In the genomic region with DNA sequence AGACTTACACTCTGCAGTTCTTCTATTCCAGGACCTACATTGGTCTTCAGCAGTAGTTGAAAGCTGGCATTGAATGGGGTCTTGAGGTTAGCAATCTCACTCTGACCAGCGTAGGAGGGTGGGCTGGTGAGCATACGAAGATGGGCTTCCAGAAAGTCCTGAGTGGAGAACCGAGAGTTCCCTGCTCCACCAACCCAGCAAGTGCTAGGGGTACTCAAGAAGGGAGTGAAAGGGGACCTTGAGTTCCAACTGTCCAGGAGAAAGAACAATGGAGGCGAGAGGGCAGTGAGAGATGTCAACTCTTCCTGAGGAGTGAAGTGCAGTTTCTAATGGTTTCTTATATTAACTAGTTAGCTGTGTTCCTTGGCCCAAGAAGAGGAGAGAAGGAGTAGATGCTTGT, we compare ENCODE assay signal across 19 mouse cellular contexts. TPM values are rescaled to one million over a fixed set of nuclear protein-coding genes. Genes with fewer than 3 reads are reported as not detected.
DNase-seq lines count a peak whose midpoint lies in the region; ATAC-seq and TF ChIP-seq lines count a peak whose summit lies in the region.
"Had no signal": no experiment of that assay in that cellular context is flagged by ENCODE, and none has a peak within 500 bp of the region (broad histone marks: within the 10 kb centered on the region; RNA-seq: fewer than 3 reads in every experiment).

No protein-coding gene starts in this region.

- TF ChIP-seq CTCF in heart, postnatal 0 days (IDR thresholded peaks at IDR 0.05; ENCODE audit: low read depth) = no peak
- TF ChIP-seq CTCF in lung, postnatal 0 days (IDR thresholded peaks at IDR 0.05) = no peak
- no peak for TF ChIP-seq CTCF in intestine, postnatal 0 days (IDR thresholded peaks at IDR 0.05; ENCODE audit: low read depth)

- DNase-seq in heart, postnatal 0 days (ENCODE audit: low spot score) = no peak
- no peak for DNase-seq in heart, adult 18-20 months
- DNase-seq in forebrain, embryonic 14.5 days (ENCODE audit: low spot score) = no peak
- DNase-seq in frontal cortex, postnatal 25 days (ENCODE audit: low spot score in 2 of 2) = no peak
- no peak for DNase-seq in lung, postnatal 0 days (ENCODE audit: low spot score)
- DNase-seq: cerebellum, adult 9-10 months; gastrocnemius, postnatal 25 days; liver, embryonic 13.5 days; thymus, postnatal 14 days had no signal

- WGBS in heart, postnatal 0 days = 3% methylated on average over 4 of the region's 4 CpGs
- WGBS in embryonic facial prominence, embryonic 12.5 days = 4% methylated on average over 4 of the region's 4 CpGs
- 14% methylated on average over 4 of the region's 4 CpGs for WGBS in forebrain, embryonic 14.5 days
- WGBS in midbrain, embryonic 13.5 days = 2% methylated on average over 4 of the region's 4 CpGs
- 1% methylated on average over 4 of the region's 4 CpGs for WGBS in lung, postnatal 0 days
- 0% methylated on average over 4 of the region's 4 CpGs for WGBS in intestine, postnatal 0 days

- H3K27me3 ChIP-seq in heart, postnatal 0 days (ENCODE audit: control insufficient read depth, insufficient read depth, low read length) = peaks cover 100% of the 10 kb centered on the region
- H3K27me3 ChIP-seq in embryonic facial prominence, embryonic 12.5 days = peaks cover 98% of the 10 kb centered on the region
- peaks cover 90% of the 10 kb centered on the region for H3K27me3 ChIP-seq in forebrain, embryonic 14.5 days (replicated peaks; ENCODE audit: control insufficient read depth, insufficient read depth, low read length)
- H3K27me3 ChIP-seq in midbrain, embryonic 13.5 days = peaks cover 100% of the 10 kb centered on the region
- peaks cover 100% of the 10 kb centered on the region for H3K27me3 ChIP-seq in lung, postnatal 0 days (replicated peaks; ENCODE audit: insufficient read depth, low read length)
- peaks cover 99% of the 10 kb centered on the region for H3K27me3 ChIP-seq in intestine, postnatal 0 days (replicated peaks; ENCODE audit: control insufficient read depth, insufficient read depth, low read length)

- no peaks in the 10 kb centered on the region for H3K4me1 ChIP-seq in heart, postnatal 0 days (ENCODE audit: control insufficient read depth, insufficient read depth)
- peaks cover 22% of the 10 kb centered on the region; the same call in 1 of the 2 replicates for H3K4me1 ChIP-seq in embryonic facial prominence, embryonic 12.5 days
- no peaks in the 10 kb centered on the region; the same call in 1 of the 2 replicates for H3K4me1 ChIP-seq in forebrain, embryonic 14.5 days (ENCODE audit: control insufficient read depth, insufficient read depth, low read length)
- H3K4me1 ChIP-seq in midbrain, embryonic 13.5 days (replicated peaks) = peaks cover 21% of the 10 kb centered on the region
- H3K4me1 ChIP-seq in lung, postnatal 0 days (ENCODE audit: insufficient read depth, low read depth, low read length) = no peaks in the 10 kb centered on the region
- no peaks in the 10 kb centered on the region for H3K4me1 ChIP-seq in intestine, postnatal 0 days (replicated peaks; ENCODE audit: control insufficient read depth, insufficient read depth, low read length)
- H3K4me1 ChIP-seq: liver, embryonic 13.5 days had no signal

- no peak overlapping the region; the same call in 1 of the 2 replicates for H3K9ac ChIP-seq in heart, postnatal 0 days (replicated peaks; ENCODE audit: low read depth, low read length)
- H3K9ac ChIP-seq in embryonic facial prominence, embryonic 12.5 days = 0 out of 2 replicates have a peak overlapping the region, but pooled peaks have one; percentile 0
- H3K9ac ChIP-seq in forebrain, embryonic 14.5 days (ENCODE audit: low read length) = peak overlapping the region; percentile 60; the same call in 1 of the 2 replicates
- H3K9ac ChIP-seq in midbrain, embryonic 13.5 days (replicated peaks) = peak overlapping the region; percentile 63; the same call in 1 of the 2 replicates
- H3K9ac ChIP-seq in lung, postnatal 0 days (replicated peaks; ENCODE audit: low read depth) = no peak overlapping the region
- H3K9ac ChIP-seq in intestine, postnatal 0 days (ENCODE audit: low read depth, low read length) = no peak overlapping the region
- H3K9ac ChIP-seq: kidney, embryonic 15.5 days; liver, embryonic 13.5 days had no signal

- peak overlapping the region; percentile 12; the same call in 1 of the 2 replicates for H3K4me3 ChIP-seq in heart, postnatal 0 days (ENCODE audit: low read depth, low read length)
- H3K4me3 ChIP-seq in embryonic facial prominence, embryonic 12.5 days = peak overlapping the region; percentile 38
- peak overlapping the region; percentile 37 for H3K4me3 ChIP-seq in forebrain, embryonic 14.5 days (ENCODE audit: low read depth, low read length)
- peak overlapping the region; percentile 39 for H3K4me3 ChIP-seq in midbrain, embryonic 13.5 days (replicated peaks)
- no peak overlapping the region for H3K4me3 ChIP-seq in lung, postnatal 0 days (ENCODE audit: low read depth, low read length)
- no peak overlapping the region for H3K4me3 ChIP-seq in intestine, postnatal 0 days (ENCODE audit: low read depth, low read length)
- H3K4me3 ChIP-seq: liver, embryonic 13.5 days had no signal

- no peaks in the 10 kb centered on the region for H3K36me3 ChIP-seq in heart, postnatal 0 days (replicated peaks; ENCODE audit: control insufficient read depth, insufficient read depth, low read length)
- no peaks in the 10 kb centered on the region for H3K36me3 ChIP-seq in embryonic facial prominence, embryonic 12.5 days
- H3K36me3 ChIP-seq in forebrain, embryonic 14.5 days (ENCODE audit: control insufficient read depth, insufficient read depth, low read length) = no peaks in the 10 kb centered on the region
- no peaks in the 10 kb centered on the region for H3K36me3 ChIP-seq in midbrain, embryonic 13.5 days
- no peaks in the 10 kb centered on the region for H3K36me3 ChIP-seq in lung, postnatal 0 days (ENCODE audit: insufficient read depth, low read length)
- no peaks in the 10 kb centered on the region for H3K36me3 ChIP-seq in intestine, postnatal 0 days (ENCODE audit: control insufficient read depth, insufficient read depth)
- H3K36me3 ChIP-seq: G1E; kidney, embryonic 15.5 days; liver, embryonic 13.5 days had no signal

- H3K4me2 ChIP-seq in heart, postnatal 0 days (ENCODE audit: low read depth, low read length) = no peak overlapping the region
- H3K4me2 ChIP-seq in embryonic facial prominence, embryonic 12.5 days (replicated peaks) = peak overlapping the region; percentile 50
- H3K4me2 ChIP-seq in forebrain, embryonic 14.5 days (ENCODE audit: low read length) = peak overlapping the region; percentile 55
- peak overlapping the region; percentile 53 for H3K4me2 ChIP-seq in midbrain, embryonic 13.5 days (replicated peaks)
- no peak overlapping the region for H3K4me2 ChIP-seq in lung, postnatal 0 days (replicated peaks; ENCODE audit: low read depth, low read length)
- H3K4me2 ChIP-seq in intestine, postnatal 0 days (replicated peaks; ENCODE audit: low read depth) = no peak overlapping the region
- H3K4me2 ChIP-seq: liver, embryonic 13.5 days had no signal

- no peak overlapping the region for H3K27ac ChIP-seq in heart, postnatal 0 days (ENCODE audit: low read depth)
- H3K27ac ChIP-seq in embryonic facial prominence, embryonic 12.5 days = no peak overlapping the region
- H3K27ac ChIP-seq in forebrain, embryonic 14.5 days (ENCODE audit: low read depth, low read length) = peak overlapping the region; percentile 68; the same call in 1 of the 2 replicates
- peak overlapping the region; percentile 88 for H3K27ac ChIP-seq in midbrain, embryonic 13.5 days
- H3K27ac ChIP-seq in lung, postnatal 0 days (ENCODE audit: low read length) = no peak overlapping the region
- H3K27ac ChIP-seq in intestine, postnatal 0 days (ENCODE audit: low read depth, low read length) = no peak overlapping the region
- H3K27ac ChIP-seq: kidney, embryonic 15.5 days; liver, embryonic 13.5 days; stomach, postnatal 0 days had no signal

- no peaks in the 10 kb centered on the region for H3K9me3 ChIP-seq in heart, postnatal 0 days (replicated peaks; ENCODE audit: control insufficient read depth, low read length)
- no peaks in the 10 kb centered on the region for H3K9me3 ChIP-seq in embryonic facial prominence, embryonic 12.5 days
- no peaks in the 10 kb centered on the region for H3K9me3 ChIP-seq in forebrain, embryonic 14.5 days (replicated peaks; ENCODE audit: control insufficient read depth, low read length)
- no peaks in the 10 kb centered on the region for H3K9me3 ChIP-seq in midbrain, embryonic 13.5 days
- no peaks in the 10 kb centered on the region for H3K9me3 ChIP-seq in lung, postnatal 0 days (ENCODE audit: low read length)
- no peaks in the 10 kb centered on the region for H3K9me3 ChIP-seq in intestine, postnatal 0 days (ENCODE audit: control insufficient read depth)
- H3K9me3 ChIP-seq: G1E; kidney, embryonic 15.5 days; liver, embryonic 13.5 days had no signal

- TF ChIP-seq EP300 in heart, postnatal 0 days (IDR thresholded peaks at IDR 0.05; ENCODE audit: low read depth) = no peak
- no peak for TF ChIP-seq EP300 in lung, postnatal 0 days (IDR thresholded peaks at IDR 0.05)

- ATAC-seq in heart, postnatal 0 days (ENCODE audit: insufficient read depth, low read depth) = no peak
- no peak for ATAC-seq in embryonic facial prominence, embryonic 12.5 days (ENCODE audit: insufficient number of reproducible peaks, insufficient read depth, low FRiP score, low TSS enrichment)
- ATAC-seq in forebrain, embryonic 14.5 days = no peak
- ATAC-seq in midbrain, embryonic 13.5 days = no peak
- ATAC-seq in lung, postnatal 0 days = no peak
- no peak for ATAC-seq in intestine, postnatal 0 days

RNA-seq across cellular contexts. Expression of gene Six3, which starts 2.2 kb away (rescaled TPM):
- not detected in 2 replicates for total RNA-seq in heart, postnatal 0 days (2014; rRNA removed; ENCODE audit: low replicate concordance)
- polyA plus RNA-seq in heart, postnatal 0 days (2015; fragmentation: Nextera tagmentation; extraction: Ambion mirVana) = not detected in 2 replicates
- total RNA-seq in heart, adult 18-20 months (2021) = not detected
- 8.9 and 9.8 TPM in 2 replicates for polyA plus RNA-seq in embryonic facial prominence, embryonic 12.5 days (2016; fragmentation: Nextera tagmentation; extraction: Ambion mirVana)
- 11.3 and 15.0 TPM in 2 replicates for polyA plus RNA-seq in forebrain, embryonic 14.5 days (2014; fragmentation: Nextera tagmentation; extraction: Ambion mirVana)
- 15.6 and 21.9 TPM in 2 replicates for polyA plus RNA-seq in midbrain, embryonic 13.5 days (2015; fragmentation: Nextera tagmentation; extraction: Ambion mirVana)
- not detected in 2 replicates for polyA plus RNA-seq in lung, postnatal 0 days (2015; fragmentation: Nextera tagmentation; extraction: Ambion mirVana)
- polyA plus RNA-seq in intestine, postnatal 0 days (2015; fragmentation: Nextera tagmentation; extraction: Ambion mirVana) = not detected in 2 replicates
- total RNA-seq: adrenal gland, adult 18-20 months; gastrocnemius, postnatal 25 days; heart, postnatal 25 days had no signal
- polyA plus RNA-seq: C2C12; G1E; kidney, embryonic 15.5 days; liver, embryonic 13.5 days; lung, embryonic 16.5 days; stomach, postnatal 0 days had no signal

Comparison
In these comparisons a context has a peak if more than half of its experiments do, and no peak if none do; other contexts are left out.
1. H3K27ac ChIP-seq: peak in forebrain, embryonic 14.5 days (single experiment) and midbrain, embryonic 13.5 days (single experiment); none in heart, postnatal 0 days (single experiment), embryonic facial prominence, embryonic 12.5 days (single experiment), lung, postnatal 0 days (single experiment) and intestine, postnatal 0 days (single experiment).
2. H3K4me2 ChIP-seq: peak in embryonic facial prominence, embryonic 12.5 days (single experiment), forebrain, embryonic 14.5 days (single experiment) and midbrain, embryonic 13.5 days (single experiment); none in heart, postnatal 0 days (single experiment), lung, postnatal 0 days (single experiment) and intestine, postnatal 0 days (single experiment).
3. H3K4me3 ChIP-seq: peak in heart, postnatal 0 days (single experiment), embryonic facial prominence, embryonic 12.5 days (single experiment), forebrain, embryonic 14.5 days (single experiment) and midbrain, embryonic 13.5 days (single experiment); none in lung, postnatal 0 days (single experiment) and intestine, postnatal 0 days (single experiment).
4. H3K9ac ChIP-seq: peak in embryonic facial prominence, embryonic 12.5 days (single experiment), forebrain, embryonic 14.5 days (single experiment) and midbrain, embryonic 13.5 days (single experiment); none in heart, postnatal 0 days (single experiment), lung, postnatal 0 days (single experiment) and intestine, postnatal 0 days (single experiment).